Mouse (Mus musculus) C2C12 (cell line): ENCODE results near the gene Olfr417. TPM values are rescaled to one million over a fixed set of nuclear protein-coding genes. Genes with fewer than 3 reads are reported as not detected.
"Not testable (repeated sequence)": the region's sequence is repeated elsewhere in the genome, so short reads cannot be mapped to it uniquely, and the experiment has no call there.

Experiments used
- H3K27me3 ChIP-seq: one replicate; pipeline ENCODE4 v1.6.1; 2011; ENCODE audit not compliant: control insufficient read depth, insufficient read depth, insufficient read length
- H3K36me3 ChIP-seq: one replicate; pipeline ENCODE4 v1.6.1; 2011; ENCODE audit not compliant: control insufficient read depth, insufficient read depth
- H3K4me3 ChIP-seq: one replicate; pipeline ENCODE4 v1.5.1; 2011; ENCODE audit warnings: mild to moderate bottlenecking, control low read depth; ENCODE audit not compliant: poor library complexity, insufficient read depth, severe bottlenecking
- H3K79me2 ChIP-seq: one replicate; pipeline ENCODE4 v1.6.1; 2011; ENCODE audit not compliant: control insufficient read depth, insufficient read depth
- H3K79me3 ChIP-seq: one replicate; pipeline ENCODE4 v1.6.1; 2011; ENCODE audit warnings: low read depth, control low read depth
- H3ac ChIP-seq: one replicate; pipeline ENCODE3; 2011; ENCODE audit warnings: low read depth; ENCODE audit not compliant: control insufficient read depth, insufficient read length
- CEBPB ChIP-seq: IDR thresholded peaks from one replicate; pipeline ENCODE4 v1.6.1; 2011; ENCODE audit warnings: low read depth, mild to moderate bottlenecking, control low read depth, moderate library complexity
- CTCF ChIP-seq: IDR thresholded peaks from one replicate; pipeline ENCODE4 v1.5.1; 2011; ENCODE audit not compliant: control insufficient read depth, insufficient read depth, insufficient read length
- FOSL1 ChIP-seq: IDR thresholded peaks from one replicate; pipeline ENCODE4 v1.8.0; 2011; ENCODE audit warnings: mild to moderate bottlenecking, low read length; ENCODE audit not compliant: poor library complexity, insufficient read depth, severe bottlenecking
- MAX ChIP-seq: IDR thresholded peaks from one replicate; pipeline ENCODE4 v1.6.1; 2011; ENCODE audit warnings: mild to moderate bottlenecking, control low read depth
- MYOD1 ChIP-seq: IDR thresholded peaks from one replicate; pipeline ENCODE4 v1.6.1; 2011; ENCODE audit warnings: low read depth; ENCODE audit not compliant: control insufficient read depth, insufficient read length
- MYOG ChIP-seq: IDR thresholded peaks from one replicate; pipeline ENCODE4 v1.6.1; 2011; ENCODE audit not compliant: control insufficient read depth, insufficient read length; ENCODE audit errors: extremely low read depth
- USF1 ChIP-seq: IDR thresholded peaks from one replicate; pipeline ENCODE4 v1.6.1; 2011; ENCODE audit warnings: low read depth, mild to moderate bottlenecking, control low read depth, moderate library complexity
- long read RNA-seq, 2 experiments: library from polyadenylated mRNA; unstranded; transcript quantifications; one replicate each; pipeline ENCODE4 v2.0.0; 2019 to 2020
- polyA plus RNA-seq: library from polyadenylated mRNA; unstranded; fragments of >200 nt; fragmentation: generic; extraction: Trizol; gene quantifications from one replicate; pipeline ENCODE4 v1.2.1, GENCODE M21; 2012; ENCODE audit warnings: missing spikeins

Gene Olfr417
- polyA plus RNA-seq, result not detected
- long read RNA-seq, experiment 1, result 0 reads
- long read RNA-seq, experiment 2, result 0 reads

DNA sequence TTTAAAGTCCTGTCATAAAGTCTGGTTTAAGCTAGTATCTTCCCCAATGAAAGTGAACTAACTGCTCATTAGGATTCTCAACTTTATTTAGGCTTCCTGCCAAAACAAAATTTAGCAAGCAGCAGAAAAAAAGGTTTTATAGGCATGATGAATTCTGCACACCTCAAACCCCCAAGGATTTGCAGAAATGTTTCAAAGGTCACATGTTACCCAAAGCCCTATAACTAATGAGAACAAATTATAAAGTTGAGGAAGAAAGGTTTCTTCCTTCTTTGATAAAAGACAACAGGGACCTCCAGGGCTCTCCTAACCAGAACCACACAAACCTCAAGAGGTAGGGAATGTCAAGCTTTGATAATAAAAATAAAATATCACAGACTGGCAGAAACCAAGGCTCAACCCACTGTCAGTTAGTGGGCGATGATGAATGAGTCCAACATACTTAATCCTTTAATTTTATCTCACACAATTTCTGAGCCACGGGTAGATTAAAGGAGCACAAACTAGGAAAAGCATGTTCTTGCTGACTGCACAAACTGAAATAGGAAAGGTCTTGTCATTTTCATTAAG is at the start of gene Olfr417:
TSS of gene Olfr417 (plus strand) at position 241 of the 570 bp plus-strand sequence.
- H3K79me3 ChIP-seq, result no peaks in the 10 kb centered on the region
- H3K4me3 ChIP-seq, result no peak within 1 kb of the TSS
- H3K36me3 ChIP-seq, result no peaks in the 10 kb centered on the region
- no peaks in the 10 kb centered on the region for H3K27me3 ChIP-seq
- H3K79me2 ChIP-seq, result no peaks in the 10 kb centered on the region
- TF ChIP-seq FOSL1 (no peak), MYOD1 (no peak), CTCF (no peak), USF1 (no peak), MAX (no peak), MYOG (no peak), CEBPB (no peak)
- H3ac ChIP-seq, result no peak within 1 kb of the TSS

DNA sequence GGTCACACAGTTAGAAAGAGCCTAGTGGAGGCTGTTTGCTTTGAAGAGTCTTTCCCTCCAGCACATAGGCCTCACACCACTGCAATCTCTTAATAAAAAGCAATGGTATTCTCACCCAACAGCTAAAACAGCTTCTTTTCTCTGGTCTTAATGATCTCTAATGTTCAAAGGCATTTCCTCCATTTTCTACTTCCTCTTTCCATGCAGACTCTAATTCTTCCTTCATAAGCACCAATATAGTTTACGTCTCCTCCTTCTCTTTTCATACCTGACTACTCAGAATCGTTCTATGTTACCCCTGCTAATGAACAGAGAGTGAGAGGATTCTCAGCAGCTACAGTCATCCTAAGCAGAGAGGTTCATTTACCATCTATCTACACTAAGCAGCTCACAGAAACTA is 47.6 kb upstream of the Olfr417 start:
- Histone ChIP-seq H3K36me3 (no peaks in the 10 kb centered on the region), H3K27me3 (no peaks in the 10 kb centered on the region), H3K79me3 (no peaks in the 10 kb centered on the region), H3ac (no peak overlapping the region), H3K79me2 (no peaks in the 10 kb centered on the region), H3K4me3 (no peak overlapping the region)
- no peak for TF ChIP-seq FOSL1
- no peak for TF ChIP-seq MYOD1
- no peak for TF ChIP-seq MYOG
- TF ChIP-seq CTCF, result no peak
- TF ChIP-seq MAX, result no peak
- no peak for TF ChIP-seq USF1
- TF ChIP-seq CEBPB, result no peak

DNA sequence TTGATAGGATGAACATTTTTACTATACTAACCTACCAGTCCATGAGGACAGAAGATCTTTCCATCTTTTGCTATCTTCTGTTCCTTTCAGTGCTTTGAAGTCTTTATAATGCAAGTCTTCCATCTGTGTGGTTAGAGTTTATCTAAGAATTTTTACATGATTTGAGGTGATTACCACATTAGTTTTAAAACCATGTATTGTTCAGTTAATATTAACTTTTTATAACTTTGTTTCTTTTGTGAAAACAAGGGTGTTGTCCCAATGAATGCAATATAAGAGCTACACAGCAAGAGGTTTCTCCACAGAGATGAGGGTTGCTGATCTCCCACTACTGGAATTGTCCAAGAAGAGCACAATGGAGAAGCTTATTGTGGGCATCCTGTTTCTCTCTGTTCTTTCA is 34.7 kb upstream of the Olfr417 start, which contains the start of gene Mptx1:
TSS of gene Mptx1 (plus strand) at position 301 of the 400 bp plus-strand sequence.
- Histone ChIP-seq H3K36me3 (no peaks in the 10 kb centered on the region), H3K4me3 (no peak within 1 kb of the TSS), H3K79me2 (no peaks in the 10 kb centered on the region), H3ac (no peak within 1 kb of the TSS), H3K79me3 (no peaks in the 10 kb centered on the region), H3K27me3 (no peaks in the 10 kb centered on the region)
- no peak for TF ChIP-seq MYOG
- TF ChIP-seq CEBPB, result no peak
- TF ChIP-seq FOSL1, result no peak
- no peak for TF ChIP-seq USF1
- TF ChIP-seq MAX, result no peak
- TF ChIP-seq CTCF, result no peak
- no peak for TF ChIP-seq MYOD1

DNA sequence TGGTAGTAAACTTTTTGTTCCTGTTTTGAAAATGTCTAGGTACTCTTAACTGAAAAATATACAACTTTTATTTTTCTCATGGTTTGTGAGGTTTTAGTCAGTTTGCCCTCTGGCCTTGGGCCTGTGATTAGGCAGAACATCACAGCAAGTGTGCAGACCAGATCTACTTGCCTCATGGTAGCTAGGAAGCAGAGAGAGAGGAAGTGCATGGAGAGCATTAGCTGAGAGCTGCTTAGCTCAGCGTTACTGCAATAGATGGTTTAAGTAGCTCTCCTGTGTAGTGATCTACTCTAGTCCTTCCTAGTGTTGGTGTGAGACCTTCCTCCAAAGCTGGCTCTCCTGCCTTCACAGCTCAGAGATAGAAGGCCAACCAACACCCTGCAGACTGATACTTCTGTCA is 11.3 kb upstream of the Olfr417 start:
- H3K79me2 ChIP-seq, H3K36me3 ChIP-seq, H3K79me3 ChIP-seq, H3K4me3 ChIP-seq, H3ac ChIP-seq, H3K27me3 ChIP-seq: not testable (repeated sequence)

DNA sequence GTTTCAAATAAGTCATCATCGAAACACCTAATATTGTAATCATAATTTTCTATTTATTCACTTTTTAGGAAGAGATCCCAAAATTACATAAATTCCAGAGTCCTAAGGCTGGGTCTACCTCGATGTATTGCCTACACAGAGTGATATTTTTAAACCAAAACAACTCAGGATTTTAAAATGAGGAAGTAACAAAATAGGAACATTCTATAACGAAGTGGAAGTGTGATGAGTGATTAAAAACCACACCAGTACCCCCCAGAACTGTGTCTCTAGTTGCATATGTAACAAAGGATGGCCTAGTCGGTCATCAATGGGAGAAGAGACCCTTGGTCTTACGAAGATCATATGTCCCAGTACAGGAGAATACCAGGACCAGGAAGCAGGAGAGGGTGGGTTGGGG is 10.3 kb upstream of the Olfr417 start:
- TF ChIP-seq CTCF (no peak), CEBPB (no peak), USF1 (no peak), FOSL1 (no peak), MYOD1 (no peak), MYOG (no peak), MAX (no peak)
- no peaks in the 10 kb centered on the region for H3K36me3 ChIP-seq
- H3K27me3 ChIP-seq, result no peaks in the 10 kb centered on the region
- H3K79me2 ChIP-seq, result no peaks in the 10 kb centered on the region
- no peak overlapping the region for H3K4me3 ChIP-seq
- no peaks in the 10 kb centered on the region for H3K79me3 ChIP-seq
- no peak overlapping the region for H3ac ChIP-seq

DNA sequence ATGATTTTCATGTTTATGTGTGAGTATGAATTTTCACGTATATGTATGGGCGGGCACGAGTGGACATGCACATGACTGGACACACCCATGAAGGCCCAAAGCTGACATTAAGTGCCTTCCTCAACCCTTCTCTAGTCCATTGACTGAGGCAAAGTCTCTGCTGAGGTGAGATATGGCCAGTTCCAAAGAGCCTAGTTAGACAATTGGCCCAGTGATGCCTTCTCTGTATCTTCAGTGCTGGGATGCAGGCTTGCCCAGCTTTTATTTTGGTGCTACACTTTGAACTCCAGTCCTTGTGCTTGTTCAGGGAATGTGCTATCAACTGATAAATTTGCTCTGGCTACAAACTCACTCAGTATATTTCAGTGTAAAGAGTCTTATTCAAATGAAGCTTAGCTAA is 8.9 kb downstream of the Olfr417 start:
- H3K36me3 ChIP-seq, result no peaks in the 10 kb centered on the region
- H3K79me3 ChIP-seq, result no peaks in the 10 kb centered on the region
- no peak for TF ChIP-seq CEBPB
- TF ChIP-seq FOSL1, result no peak
- TF ChIP-seq USF1, result no peak
- no peaks in the 10 kb centered on the region for H3K79me2 ChIP-seq
- no peak overlapping the region for H3ac ChIP-seq
- H3K27me3 ChIP-seq, result no peaks in the 10 kb centered on the region
- H3K4me3 ChIP-seq, result no peak overlapping the region
